Mouse (Mus musculus): ENCODE results near the gene Scly.

DNA sequence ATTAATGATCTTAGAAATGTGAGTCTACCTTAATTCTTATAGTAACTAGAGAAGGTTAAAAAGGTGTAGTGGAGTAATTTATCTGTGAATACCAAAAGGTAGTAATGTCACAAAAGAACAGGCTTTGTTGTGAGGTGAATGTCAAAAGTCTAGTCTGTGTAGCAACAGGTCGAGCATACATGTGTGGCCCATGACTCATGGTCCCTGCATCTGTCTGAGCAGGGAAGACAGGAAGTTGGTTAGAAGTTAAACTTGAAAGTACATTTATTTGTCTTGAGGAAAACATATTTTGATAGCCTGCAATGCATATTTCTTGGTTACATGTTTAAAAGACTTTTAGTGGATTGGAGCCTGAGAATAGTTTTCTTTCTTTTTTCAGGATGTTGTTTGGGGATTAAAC is 19.0 kb upstream of the Scly start:
- TF ChIP-seq CTCF (IDR thresholded peaks at IDR 0.05; ENCODE audit: control insufficient read depth, insufficient read depth, insufficient read length) (no peak), USF1 (IDR thresholded peaks at IDR 0.05; ENCODE audit: low read depth) (no peak), MYOG (IDR thresholded peaks at IDR 0.05; ENCODE audit: control insufficient read depth, extremely low read depth, insufficient read length) (no peak)
